Mouse (Mus musculus) cerebellum, adult 2 months (tissue): ENCODE measurements around the gene Igf2r.

Experiments
- CTCF ChIP-seq: fragments of 200-500 bp; IDR thresholded peaks from 2 replicates; pipeline ENCODE4 v1.5.1; 2011; ENCODE audit warnings: low read depth, mild to moderate bottlenecking, control low read depth, low read length, moderate library complexity, borderline replicate concordance; ENCODE audit not compliant: insufficient read depth
- POLR2A ChIP-seq: fragments of 200-500 bp; IDR thresholded peaks from 2 replicates; pipeline ENCODE4 v1.6.1; 2011; ENCODE audit warnings: low read length, control low read depth, borderline replicate concordance; ENCODE audit not compliant: insufficient read depth

DNA sequence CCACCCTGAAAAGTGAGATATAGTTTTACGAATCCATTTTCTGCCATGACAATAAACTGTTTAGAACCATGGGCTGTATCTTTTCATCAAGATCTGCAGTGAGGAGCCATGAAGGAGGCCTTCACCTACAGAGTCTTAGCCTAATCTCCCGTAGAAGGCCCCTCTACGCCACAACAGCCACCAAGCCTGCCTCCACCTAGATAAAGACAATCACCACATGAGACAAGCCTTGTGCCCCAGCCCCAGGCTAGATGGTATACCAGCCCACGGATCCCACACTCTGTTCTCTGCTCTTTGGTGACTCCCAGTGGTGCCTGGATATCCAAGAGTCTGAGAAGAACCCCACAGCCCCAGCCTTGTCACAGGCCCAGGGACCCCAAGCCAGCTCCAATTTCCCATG lies 46.4 kb upstream of the Igf2r start:
- TF ChIP-seq CTCF (no peak), POLR2A (no peak)
